Mouse (Mus musculus) activated CD4-positive, CD25-positive, alpha-beta regulatory T cell, adult 4 months (primary cell): ENCODE results near the gene Rpl18a. TPM values are rescaled to one million over a fixed set of nuclear protein-coding genes. Genes with fewer than 3 reads are reported as not detected.

Experiments
- ATAC-seq: one replicate; pipeline ENCODE4 v1.8.0; 2017
- polyA plus RNA-seq, 2 experiments: library from polyadenylated mRNA; unstranded; fragments of 100-300 nt; shearing (Covaris generic); gene quantifications; one replicate each; pipeline ENCODE4 v1.2.1; 2017

Gene Rpl18a
- polyA plus RNA-seq, result over 10,000 TPM; 10,302 to 10,714 TPM

GRCm38 (mm10) chr8:70897021-70897680 is at the start of gene Rpl18a:
TSS of gene Rpl18a (minus strand) at chr8:70897412.
- ATAC-seq, result peak; percentile 98

- ATAC-seq, result no peak
Measured at GRCm38 (mm10) chr8:70943187-70943586, 46.0 kb upstream of the Rpl18a start.

GRCm38 (mm10) chr8:70941478-70941877 is 44.3 kb upstream of the Rpl18a start:
- ATAC-seq, result no peak

- no peak for ATAC-seq
Measured at GRCm38 (mm10) chr8:70937200-70937599, 40.0 kb upstream of the Rpl18a start.

- ATAC-seq, result no peak
Measured at GRCm38 (mm10) chr8:70934786-70935185, 37.6 kb upstream of the Rpl18a start.

- no peak for ATAC-seq
Measured at GRCm38 (mm10) chr8:70933036-70933435, 35.8 kb upstream of the Rpl18a start.

- ATAC-seq, result no peak
Measured at GRCm38 (mm10) chr8:70931731-70932130, 34.5 kb upstream of the Rpl18a start.

GRCm38 (mm10) chr8:70928778-70929322 is 31.6 kb upstream of the Rpl18a start:
- ATAC-seq, result no peak

GRCm38 (mm10) chr8:70928096-70928495 is 30.9 kb upstream of the Rpl18a start:
- no peak for ATAC-seq

GRCm38 (mm10) chr8:70926396-70926795 is 29.2 kb upstream of the Rpl18a start:
- no peak for ATAC-seq

- ATAC-seq, result no peak
Measured at GRCm38 (mm10) chr8:70925754-70926153, 28.5 kb upstream of the Rpl18a start.

- no peak for ATAC-seq
Measured at GRCm38 (mm10) chr8:70924151-70924550, 26.9 kb upstream of the Rpl18a start.

- ATAC-seq, result no peak
Measured at GRCm38 (mm10) chr8:70920049-70920922, 23.1 kb upstream of the Rpl18a start.

- ATAC-seq, result no peak
Measured at GRCm38 (mm10) chr8:70914704-70915103, 17.5 kb upstream of the Rpl18a start.

GRCm38 (mm10) chr8:70913523-70913922 is 16.3 kb upstream of the Rpl18a start:
- ATAC-seq, result no peak

GRCm38 (mm10) chr8:70912955-70913354 is 15.7 kb upstream of the Rpl18a start:
- no peak for ATAC-seq

- ATAC-seq, result no peak
Measured at GRCm38 (mm10) chr8:70911596-70911995, 14.4 kb upstream of the Rpl18a start.

GRCm38 (mm10) chr8:70907518-70907917 is 10.3 kb upstream of the Rpl18a start:
- no peak for ATAC-seq

- peak; percentile 74 for ATAC-seq
Measured at GRCm38 (mm10) chr8:70905831-70906736, 8.9 kb upstream of the Rpl18a start, which contains the start of gene Map1s. TSS of gene Map1s (plus strand) at chr8:70905932.

GRCm38 (mm10) chr8:70905463-70905830 is 8.2 kb upstream of the Rpl18a start:
- ATAC-seq, result no peak

GRCm38 (mm10) chr8:70904532-70904931 is 7.3 kb upstream of the Rpl18a start:
- no peak for ATAC-seq

GRCm38 (mm10) chr8:70903582-70903981 is 6.4 kb upstream of the Rpl18a start:
- no peak for ATAC-seq
